Mouse (Mus musculus) testis, adult 2 months (tissue): ENCODE measurements at regions not wholly inside any gene's neighbourhood (a gene's known extent, or its start where the extent isn't known, plus 50 kb on each side); places are given as distances from the start of the nearest gene placed in this dataset.

ENCODE experiments used
- H3K27ac ChIP-seq: fragments of 200-500 bp; 2 replicates; pipeline ENCODE4 v1.5.1; 2012; ENCODE audit warnings: low read depth, low read length; ENCODE audit not compliant: control insufficient read depth, insufficient read depth
- H3K27me3 ChIP-seq: fragments of 200-500 bp; 2 replicates; pipeline ENCODE4 v1.6.1; 2012; ENCODE audit warnings: mild to moderate bottlenecking, low read length, moderate library complexity; ENCODE audit not compliant: control insufficient read depth, insufficient read depth
- H3K36me3 ChIP-seq: fragments of 200-500 bp; 2 replicates; pipeline ENCODE4 v1.6.1; 2012; ENCODE audit warnings: mild to moderate bottlenecking, low read length; ENCODE audit not compliant: control insufficient read depth, insufficient read depth
- H3K4me1 ChIP-seq: fragments of 200-500 bp; 2 replicates; pipeline ENCODE4 v1.6.1; 2012; ENCODE audit warnings: low read length; ENCODE audit not compliant: control insufficient read depth, insufficient read depth
- H3K4me3 ChIP-seq: fragments of 200-500 bp; 2 replicates; pipeline ENCODE4 v1.5.1; 2012; ENCODE audit warnings: low read depth, mild to moderate bottlenecking, low read length, moderate library complexity, mixed read lengths; ENCODE audit not compliant: control insufficient read depth
- CTCF ChIP-seq: fragments of 200-500 bp; IDR thresholded peaks from 2 replicates; pipeline ENCODE4 v1.5.1; 2012; ENCODE audit warnings: low read depth, mild to moderate bottlenecking, inconsistent platforms, low read length, moderate library complexity; ENCODE audit not compliant: control insufficient read depth, insufficient read depth, insufficient replicate concordance
- POLR2A ChIP-seq: fragments of 200-500 bp; IDR thresholded peaks from 2 replicates; pipeline ENCODE4 v1.6.1; 2012; ENCODE audit warnings: low read depth, mild to moderate bottlenecking, inconsistent platforms, low read length, moderate library complexity; ENCODE audit not compliant: control insufficient read depth

GRCm38 (mm10) chr7:111237819-111238218, 155.0 kb upstream of the Eif4g2 start:
- Histone ChIP-seq H3K27ac (no peak overlapping the region), H3K27me3 (no peaks in the 10 kb centered on the region), H3K36me3 (no peaks in the 10 kb centered on the region), H3K4me3 (no peak overlapping the region), H3K4me1 (no peaks in the 10 kb centered on the region)
- no peak for TF ChIP-seq CTCF
- no peak for TF ChIP-seq POLR2A

GRCm38 (mm10) chr7:111230630-111231029, 147.8 kb upstream of the Eif4g2 start:
- H3K27me3 ChIP-seq = no peaks in the 10 kb centered on the region
- H3K36me3 ChIP-seq = no peaks in the 10 kb centered on the region
- H3K27ac ChIP-seq = no peak overlapping the region
- TF ChIP-seq POLR2A (no peak), CTCF (no peak)
- H3K4me3 ChIP-seq = no peak overlapping the region
- no peaks in the 10 kb centered on the region for H3K4me1 ChIP-seq

- Histone ChIP-seq H3K4me3 (no peak overlapping the region), H3K4me1 (no peaks in the 10 kb centered on the region), H3K27ac (no peak overlapping the region), H3K27me3 (no peaks in the 10 kb centered on the region), H3K36me3 (no peaks in the 10 kb centered on the region)
- no peak for TF ChIP-seq POLR2A
- TF ChIP-seq CTCF = no peak
Measured at GRCm38 (mm10) chr7:111227082-111227481, 144.3 kb upstream of the Eif4g2 start.

- TF ChIP-seq POLR2A = no peak
- TF ChIP-seq CTCF = no peak
- Histone ChIP-seq H3K36me3 (no peaks in the 10 kb centered on the region), H3K4me3 (no peak overlapping the region)
Measured at GRCm38 (mm10) chr7:111226026-111226656, 143.3 kb upstream of the Eif4g2 start.

GRCm38 (mm10) chr7:111215586-111215985, 132.8 kb upstream of the Eif4g2 start:
- Histone ChIP-seq H3K27ac (no peak overlapping the region), H3K27me3 (no peaks in the 10 kb centered on the region), H3K36me3 (no peaks in the 10 kb centered on the region), H3K4me1 (no peaks in the 10 kb centered on the region), H3K4me3 (no peak overlapping the region)
- TF ChIP-seq CTCF = no peak
- TF ChIP-seq POLR2A = no peak

More at GRCm38 (mm10) chr7:111226026-111226656, 143.3 kb upstream of the Eif4g2 start:
- Histone ChIP-seq H3K4me1 (no peaks in the 10 kb centered on the region), H3K27me3 (no peaks in the 10 kb centered on the region), H3K27ac (no peak overlapping the region)

- Histone ChIP-seq H3K4me3 (no peak overlapping the region), H3K27ac (no peak overlapping the region), H3K36me3 (no peaks in the 10 kb centered on the region), H3K4me1 (no peaks in the 10 kb centered on the region), H3K27me3 (no peaks in the 10 kb centered on the region)
- TF ChIP-seq CTCF (no peak), POLR2A (no peak)
Measured at GRCm38 (mm10) chr7:111214226-111214906, 131.5 kb upstream of the Eif4g2 start.

GRCm38 (mm10) chr7:111212188-111212587, 129.4 kb upstream of the Eif4g2 start:
- no peaks in the 10 kb centered on the region for H3K4me1 ChIP-seq
- H3K27ac ChIP-seq = no peak overlapping the region
- H3K36me3 ChIP-seq = no peaks in the 10 kb centered on the region
- TF ChIP-seq CTCF = no peak
- no peak for TF ChIP-seq POLR2A
- H3K4me3 ChIP-seq = no peak overlapping the region
- H3K27me3 ChIP-seq = no peaks in the 10 kb centered on the region
